Mouse (Mus musculus) v-Abl transformed pro-B cells (cell line): ENCODE data around the gene Ccnq.

Source experiments
- in situ Hi-C, 2 experiments: fragments of 400-800 bp; cut with MboI; formaldehyde crosslinking; loops; one replicate each; pipeline ENCODE4 v1.15.1; 2025; ENCODE audit not compliant: unreplicated experiment in 2 of 2

Ccnq gene

DNA sequence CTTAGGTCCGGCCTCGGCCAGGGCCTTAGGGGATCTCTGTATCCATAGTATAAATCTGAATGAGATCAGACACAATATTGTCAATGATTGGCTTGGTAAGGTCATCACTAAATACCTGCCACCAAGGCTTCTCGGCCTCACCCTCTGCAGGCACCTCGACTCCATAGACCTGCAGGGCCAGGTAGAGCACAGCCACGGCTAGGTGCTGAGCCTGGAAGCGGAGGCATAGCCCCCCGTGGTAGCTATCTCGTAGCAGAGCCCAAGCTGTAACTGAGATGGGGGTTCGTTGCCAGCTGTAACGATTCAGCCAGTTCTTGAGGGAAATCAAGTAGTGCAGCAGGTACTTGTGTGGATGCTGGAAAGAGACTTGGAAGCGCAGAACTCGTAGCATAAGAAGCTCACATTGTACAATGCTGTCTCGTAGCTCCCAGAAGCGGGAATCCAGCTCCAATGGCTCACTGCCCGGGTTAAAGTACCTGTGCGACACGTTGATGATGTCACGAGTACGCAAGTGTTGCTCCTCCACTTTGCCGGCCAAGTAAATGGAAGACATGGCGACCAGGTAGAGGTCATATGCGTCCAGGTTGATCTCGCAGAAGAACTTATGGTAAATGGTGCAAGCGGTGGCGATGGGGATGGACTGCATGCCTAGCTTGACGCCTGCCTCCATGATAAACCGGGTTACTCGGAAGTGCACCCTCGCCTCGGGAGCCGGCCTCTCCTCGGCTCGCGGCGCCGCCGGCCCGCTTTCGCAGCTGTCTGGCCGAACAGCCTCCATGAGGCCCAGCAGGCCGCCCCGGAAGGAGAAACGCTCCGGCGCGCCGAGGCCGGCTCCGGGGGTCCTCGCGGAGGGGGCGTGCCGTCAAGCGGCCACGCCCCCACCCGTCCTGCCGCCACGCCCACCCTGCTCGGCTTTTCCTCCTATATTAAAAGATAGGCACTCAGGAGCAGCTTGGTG, at the start of gene Ccnq:
TSS of gene Ccnq (minus strand) at position 845 of the 958 bp plus-strand sequence.
- in situ Hi-C loops, result no loop called here

- in situ Hi-C loops, result no loop called here
Observed at GRCm38 (mm10) chr11:78801094-78801493, 49.6 kb upstream of the Ccnq start.

GRCm38 (mm10) chr11:78796072-78796729, 44.7 kb upstream of the Ccnq start:
- in situ Hi-C loops, result no loop called here

- in situ Hi-C loops, result no loop called here
Observed at GRCm38 (mm10) chr11:78793116-78793515, 41.6 kb upstream of the Ccnq start.

- in situ Hi-C loops, result no loop called here
Observed at GRCm38 (mm10) chr11:78792465-78792864, 40.9 kb upstream of the Ccnq start.

DNA sequence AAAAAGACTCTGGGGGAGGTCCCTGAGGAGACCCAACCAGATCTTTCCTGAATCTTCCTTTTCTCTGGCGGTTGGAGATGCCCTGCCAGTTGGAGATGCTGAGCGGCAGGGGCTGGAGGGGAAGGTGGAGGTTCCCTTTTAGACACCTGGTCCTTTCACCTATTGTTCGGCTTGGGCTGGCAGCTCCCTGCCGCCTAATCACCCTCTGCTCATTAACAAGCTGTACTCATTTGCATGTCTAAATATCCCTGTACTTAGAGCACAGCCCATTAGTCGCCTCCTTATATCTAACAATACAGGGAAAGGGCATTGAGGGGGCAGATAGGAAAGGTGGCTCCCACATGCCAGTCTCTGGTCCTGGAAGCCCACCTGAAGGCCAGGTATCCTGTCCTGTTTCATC, 40.5 kb upstream of the Ccnq start:
- in situ Hi-C loops, result no loop called here

DNA sequence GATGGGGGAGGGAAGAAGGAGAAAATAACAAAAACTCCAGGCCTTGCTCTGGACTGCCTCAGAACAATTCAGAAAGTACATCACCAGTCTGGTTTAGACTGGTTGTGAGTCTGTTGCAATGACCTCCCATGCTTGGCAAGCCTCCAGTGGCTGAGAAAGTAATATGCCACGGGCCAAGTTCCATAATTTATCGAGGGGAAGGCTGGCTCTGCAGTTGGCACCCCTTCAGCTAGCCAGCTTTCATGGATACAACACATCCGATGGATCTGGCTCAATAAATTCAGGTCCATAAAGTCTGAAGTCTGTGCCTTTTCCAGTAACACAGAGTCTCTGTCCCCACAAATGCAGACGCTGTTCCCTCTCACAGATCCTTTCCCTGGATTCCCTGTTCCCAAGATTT, 40.1 kb upstream of the Ccnq start:
- in situ Hi-C loops, result no loop called here

- in situ Hi-C loops, result no loop called here
Observed at GRCm38 (mm10) chr11:78789370-78790060, 38.0 kb upstream of the Ccnq start.

- in situ Hi-C loops, result no loop called here
Observed at GRCm38 (mm10) chr11:78786013-78786431, 34.5 kb upstream of the Ccnq start.

DNA sequence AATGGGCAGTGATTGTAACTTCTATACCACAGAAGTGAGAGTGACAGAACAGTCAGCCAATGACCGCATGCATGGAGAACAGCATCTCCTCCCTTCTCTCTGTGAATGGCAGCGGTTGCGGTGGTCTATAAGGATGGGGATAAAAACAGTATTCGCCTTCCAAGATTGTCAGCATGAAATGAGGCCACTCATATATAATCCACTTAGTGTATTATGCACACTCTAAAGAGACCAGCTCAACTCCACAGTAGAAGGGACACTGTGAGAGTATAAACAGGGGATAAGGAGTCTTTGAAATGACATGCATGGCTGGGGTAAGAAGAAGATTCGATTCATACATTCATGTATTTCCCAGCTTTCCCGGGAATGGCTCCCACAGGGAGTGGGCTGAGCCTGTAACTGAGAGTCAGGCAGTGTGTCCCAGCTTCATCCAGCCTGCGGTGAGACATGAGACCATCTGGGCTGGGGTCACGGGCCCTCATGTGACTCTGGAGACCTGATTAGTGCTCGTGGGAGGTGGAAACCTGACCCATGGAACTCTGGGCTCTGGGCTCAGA, 31.3 kb upstream of the Ccnq start:
- in situ Hi-C loops, result no loop called here

- in situ Hi-C loops, result no loop called here
Observed at GRCm38 (mm10) chr11:78782326-78782725, 30.8 kb upstream of the Ccnq start.

DNA sequence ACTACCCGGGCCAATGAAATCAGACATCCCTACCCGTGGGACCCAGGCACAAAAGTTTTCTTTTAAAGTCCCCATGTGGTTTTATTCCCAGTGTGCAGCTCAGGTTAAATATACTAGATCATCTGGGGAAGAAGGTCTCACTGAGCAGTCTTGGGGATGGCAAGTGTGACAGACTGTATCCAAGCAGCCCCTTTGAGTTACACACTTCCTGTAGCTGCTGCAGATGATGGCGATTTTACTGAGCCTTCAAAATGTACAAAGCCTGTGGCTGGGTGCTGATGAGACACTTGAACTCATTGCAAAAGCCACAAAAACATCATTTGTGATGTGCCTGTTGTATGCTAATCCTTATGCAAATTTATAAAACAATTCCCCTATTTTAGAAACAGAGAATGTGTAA, 29.0 kb upstream of the Ccnq start:
- in situ Hi-C loops, result no loop called here

DNA sequence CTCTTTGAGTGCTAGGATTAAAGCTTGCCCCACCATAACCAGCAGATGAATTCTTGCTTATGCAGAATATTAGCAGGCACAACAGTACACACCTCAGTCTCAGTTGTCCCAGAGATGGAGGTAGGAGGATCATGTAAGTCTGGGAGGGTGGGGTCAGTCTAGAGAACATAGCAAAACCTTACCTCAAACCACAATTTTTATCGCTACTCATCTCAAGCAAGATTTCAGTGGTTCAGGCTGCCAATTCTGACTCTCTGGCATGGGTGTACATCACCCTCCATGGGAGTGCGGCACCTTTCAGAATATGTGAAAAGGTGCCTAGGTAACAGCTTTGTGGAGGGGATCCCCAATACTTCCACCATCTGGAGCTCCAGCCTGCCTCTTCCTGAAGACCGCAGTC, 28.5 kb upstream of the Ccnq start:
- in situ Hi-C loops, result no loop called here

DNA sequence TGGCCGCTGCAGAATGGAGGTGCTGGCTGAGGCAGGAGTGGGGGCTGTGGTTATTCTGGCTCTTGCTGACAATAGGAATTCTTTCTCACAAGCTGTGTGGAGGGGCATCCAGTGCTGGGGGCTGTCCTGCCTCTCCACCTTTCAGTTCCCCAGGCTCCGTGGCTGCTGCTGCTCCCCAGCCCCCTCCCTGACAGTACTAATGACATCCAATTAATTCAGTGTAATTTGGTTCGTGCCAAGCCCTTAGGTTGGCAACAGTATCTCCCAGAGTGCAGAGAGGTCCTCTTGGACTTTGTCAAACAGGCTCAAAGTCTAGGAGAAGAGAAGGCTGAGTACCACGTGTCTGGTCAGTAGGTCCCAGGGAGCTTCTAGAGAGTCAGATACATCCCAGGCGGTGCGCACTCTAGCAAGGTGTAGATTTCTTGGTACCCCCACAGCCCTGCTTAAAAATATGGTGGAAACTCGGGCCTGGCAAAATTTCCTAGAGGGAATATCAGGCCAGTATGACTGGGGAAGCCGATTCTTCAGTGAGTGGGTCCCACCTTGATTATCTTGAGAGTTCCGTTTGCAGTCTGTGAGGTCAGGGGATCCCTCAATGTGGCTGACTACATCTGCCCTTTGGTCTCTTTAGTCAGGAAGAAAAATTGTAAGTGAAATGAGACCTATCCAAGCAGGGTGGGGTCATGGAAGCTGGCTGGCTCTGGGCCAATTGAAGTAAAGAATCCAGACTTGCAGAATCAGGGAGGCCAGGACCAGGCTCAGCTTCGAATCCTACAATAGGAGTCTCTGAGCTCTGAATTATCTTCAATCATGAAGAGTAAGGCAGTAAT, 26.5 kb upstream of the Ccnq start:
- in situ Hi-C loops, result no loop called here

- in situ Hi-C loops, result no loop called here
Observed at GRCm38 (mm10) chr11:78771751-78772283, 20.3 kb upstream of the Ccnq start.

GRCm38 (mm10) chr11:78770436-78770835, 18.9 kb upstream of the Ccnq start:
- in situ Hi-C loops, result no loop called here

DNA sequence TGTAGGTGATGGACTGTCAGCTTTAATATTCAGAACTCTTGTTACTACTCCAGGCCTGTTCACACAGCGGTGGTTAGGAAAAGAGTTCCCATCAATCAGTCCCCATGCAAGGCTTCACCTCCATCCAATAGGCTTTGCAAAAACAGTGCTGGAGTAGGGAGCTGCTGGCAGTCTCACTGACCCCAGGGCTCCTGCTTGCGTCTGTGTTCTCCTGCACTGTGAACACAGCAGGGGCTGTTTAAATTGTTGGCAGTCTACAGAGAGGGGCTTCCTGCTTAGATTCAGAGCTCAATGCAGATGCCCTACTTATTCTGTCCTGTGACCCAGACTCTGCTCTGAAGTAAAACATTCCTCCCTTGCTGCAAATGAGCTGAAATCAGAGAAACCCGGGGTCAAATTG, 17.2 kb upstream of the Ccnq start:
- in situ Hi-C loops, result no loop called here

DNA sequence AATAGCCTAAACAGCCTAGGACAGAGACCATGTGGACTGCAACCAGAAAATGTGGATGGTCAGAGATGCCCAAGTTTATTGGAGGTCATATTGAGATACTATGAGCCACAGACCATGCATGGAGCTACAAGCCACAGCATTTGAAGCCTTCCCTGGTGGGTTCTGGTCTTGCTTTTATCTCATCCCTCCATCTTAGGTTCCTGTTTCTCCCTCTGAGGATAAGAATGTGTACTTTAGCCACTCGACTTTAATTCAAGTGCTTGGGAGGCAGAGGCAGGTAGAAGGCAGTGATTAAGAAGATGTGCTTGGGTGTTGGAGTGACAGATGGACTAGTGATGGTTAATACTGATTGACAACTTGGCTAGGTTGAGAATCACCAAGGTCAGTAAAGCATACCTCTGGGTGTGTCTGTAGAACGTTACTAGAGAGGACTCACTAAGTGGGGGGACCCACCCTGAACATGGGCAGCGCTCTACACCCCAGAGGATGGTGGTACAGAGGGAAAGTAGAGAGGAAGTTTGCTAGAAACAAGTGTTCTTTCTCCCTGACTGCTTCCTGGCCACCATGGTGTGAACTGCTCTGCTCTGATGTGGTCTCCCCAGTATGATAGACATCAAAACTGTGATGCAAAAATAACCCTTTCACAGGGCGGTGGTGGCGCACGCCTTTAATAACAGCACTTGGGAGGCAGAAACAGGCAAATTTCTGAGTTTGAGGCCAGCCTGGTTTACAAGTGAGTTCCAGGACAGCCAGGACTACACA, 14.7 kb upstream of the Ccnq start:
- in situ Hi-C loops, result no loop called here

DNA sequence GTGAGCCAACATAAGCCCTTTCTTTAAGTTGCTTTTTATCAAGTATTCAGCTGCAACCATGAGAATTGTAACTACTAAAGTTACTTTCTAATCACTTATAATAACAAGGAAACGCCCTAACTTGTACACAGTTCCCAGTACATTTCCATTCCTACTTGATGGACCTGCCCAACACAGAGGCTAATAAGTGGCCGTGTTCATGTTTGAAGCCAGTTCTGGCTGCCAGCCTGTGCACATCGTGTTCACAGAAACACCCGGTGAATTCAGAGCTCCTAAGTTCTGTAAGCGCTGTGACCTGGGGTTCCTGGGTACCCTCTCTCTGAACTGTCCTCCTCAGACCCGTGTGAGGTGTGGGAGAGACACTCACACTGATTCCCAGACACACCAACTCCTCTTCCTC, 13.3 kb upstream of the Ccnq start:
- in situ Hi-C loops, result no loop called here
